Comparison of ENCODE assay signal across 9 mouse cellular contexts in the genomic region with DNA sequence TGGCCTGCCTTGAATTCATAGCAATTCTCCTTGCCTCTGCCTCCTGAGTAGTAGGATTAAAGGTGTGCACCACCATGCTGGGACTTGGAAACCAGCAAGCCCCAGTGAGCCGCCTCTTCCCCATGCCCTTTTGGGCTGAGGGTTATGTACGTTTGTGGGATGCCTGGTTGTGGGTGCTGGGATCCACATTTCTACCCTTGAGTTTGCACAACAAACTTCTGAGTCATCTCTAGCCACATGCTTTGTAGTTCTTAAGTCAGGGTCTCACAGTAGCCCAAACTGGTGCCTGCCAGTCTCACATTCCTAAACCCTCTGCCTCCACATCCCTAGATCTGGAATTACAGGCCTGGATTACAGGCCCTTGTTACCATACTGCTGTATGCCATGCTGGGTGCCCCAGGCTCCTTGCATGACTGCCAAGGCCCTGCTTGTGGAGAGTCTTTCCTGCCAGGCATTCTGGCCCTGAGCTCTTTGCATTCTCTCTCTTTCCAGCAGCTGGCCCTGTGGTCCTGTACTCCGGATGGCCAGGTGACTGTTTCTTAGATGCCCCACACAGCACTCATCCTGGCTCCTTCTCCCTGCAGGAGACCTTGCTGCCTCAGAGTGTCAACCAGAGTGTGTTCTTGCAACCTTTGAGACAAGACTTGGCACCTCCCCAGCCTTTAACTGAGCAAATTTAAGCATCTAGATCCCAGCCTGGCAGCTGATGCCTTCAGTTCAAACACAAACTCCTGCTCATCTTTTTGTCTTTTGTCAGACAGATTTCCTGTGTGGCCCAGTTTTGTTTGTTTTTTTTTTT. TPM values are rescaled to one million over a fixed set of nuclear protein-coding genes. Genes with fewer than 3 reads are reported as not detected.
A peak's percentile ranks its signal among the peaks of the same experiment; 100 is the strongest.
DNase-seq lines count a peak whose midpoint lies in the region; ATAC-seq and TF ChIP-seq lines count a peak whose summit lies in the region.
"Had no signal": no experiment of that assay in that cellular context is flagged by ENCODE, and none has a peak within 500 bp of the region (broad histone marks: within the 10 kb centered on the region; RNA-seq: fewer than 3 reads in every experiment).

No protein-coding gene starts in this region.

- H3K4me1 ChIP-seq in forebrain, embryonic 12.5 days, result no peaks in the 10 kb centered on the region
- H3K4me1 ChIP-seq in forebrain, embryonic 13.5 days, result no peaks in the 10 kb centered on the region
- 0 out of 2 replicates have a peak, but pooled peaks cover 4% of the 10 kb centered on the region for H3K4me1 ChIP-seq in limb, embryonic 15.5 days
- H3K4me1 ChIP-seq in limb, embryonic 10.5 days, result peaks cover 6% of the 10 kb centered on the region; the same call in 1 of the 2 replicates
- peaks cover 18% of the 10 kb centered on the region for H3K4me1 ChIP-seq in embryonic fibroblast, embryonic 13.5 days (ENCODE audit: control insufficient read depth, insufficient read depth, low read length)
- H3K4me1 ChIP-seq: limb, embryonic 13.5 days had no signal

- H3K27ac ChIP-seq in forebrain, embryonic 12.5 days, result no peak overlapping the region
- H3K27ac ChIP-seq in forebrain, embryonic 13.5 days, result no peak overlapping the region
- 0 out of 2 replicates have a peak overlapping the region, but pooled peaks have one; percentile 44 for H3K27ac ChIP-seq in limb, embryonic 15.5 days
- no peak overlapping the region for H3K27ac ChIP-seq in limb, embryonic 10.5 days
- 0 out of 2 replicates have a peak overlapping the region, but pooled peaks have one; percentile 1 for H3K27ac ChIP-seq in embryonic fibroblast, embryonic 13.5 days (ENCODE audit: insufficient read depth, low read length)
- H3K27ac ChIP-seq: limb, embryonic 13.5 days had no signal

- TF ChIP-seq CTCF in embryonic fibroblast, embryonic 13.5 days (IDR thresholded peaks at IDR 0.05; ENCODE audit: borderline replicate concordance, insufficient read depth, low read length), result no peak

- H3K9me3 ChIP-seq in forebrain, embryonic 12.5 days, result no peaks in the 10 kb centered on the region
- H3K9me3 ChIP-seq in forebrain, embryonic 13.5 days (replicated peaks), result no peaks in the 10 kb centered on the region
- H3K9me3 ChIP-seq in limb, embryonic 15.5 days, result no peaks in the 10 kb centered on the region
- no peaks in the 10 kb centered on the region for H3K9me3 ChIP-seq in limb, embryonic 10.5 days (replicated peaks)
- H3K9me3 ChIP-seq: limb, embryonic 13.5 days had no signal

- TF ChIP-seq POLR2A in embryonic fibroblast, embryonic 13.5 days (IDR thresholded peaks at IDR 0.05; ENCODE audit: low read depth, low read length), result no peak

- H3K36me3 ChIP-seq in forebrain, embryonic 12.5 days (replicated peaks), result peaks cover 32% of the 10 kb centered on the region
- H3K36me3 ChIP-seq in forebrain, embryonic 13.5 days (ENCODE audit: poor library complexity, severe bottlenecking), result peaks cover 49% of the 10 kb centered on the region
- H3K36me3 ChIP-seq in limb, embryonic 15.5 days, result peaks cover 51% of the 10 kb centered on the region
- H3K36me3 ChIP-seq in limb, embryonic 10.5 days, result peaks cover 60% of the 10 kb centered on the region

- H3K4me2 ChIP-seq in forebrain, embryonic 12.5 days, result no peak overlapping the region
- no peak overlapping the region for H3K4me2 ChIP-seq in forebrain, embryonic 13.5 days
- H3K4me2 ChIP-seq in limb, embryonic 15.5 days, result no peak overlapping the region
- H3K4me2 ChIP-seq: limb, embryonic 13.5 days had no signal

- no peak for DNase-seq in limb, embryonic 10.5 days (ENCODE audit: low spot score)
- peak; percentile 7 for DNase-seq in adipocyte (ENCODE audit: low spot score)
- DNase-seq in right cerebral cortex, adult 18-20 months, result no peak
- no peak for DNase-seq in spleen, postnatal 14 days (ENCODE audit: low spot score in 2 of 2)

- peak overlapping the region; percentile 7; the same call in 1 of the 2 replicates for H3K9ac ChIP-seq in forebrain, embryonic 12.5 days
- no peak overlapping the region for H3K9ac ChIP-seq in forebrain, embryonic 13.5 days
- H3K9ac ChIP-seq in limb, embryonic 15.5 days, result 0 out of 2 replicates have a peak overlapping the region, but pooled peaks have one; percentile 10

- WGBS in forebrain, embryonic 12.5 days, result 92% methylated on average over 3 of the region's 3 CpGs
- 87% methylated on average over 3 of the region's 3 CpGs for WGBS in forebrain, embryonic 13.5 days
- 80% methylated on average over 3 of the region's 3 CpGs for WGBS in limb, embryonic 15.5 days
- 93% methylated on average over 3 of the region's 3 CpGs for WGBS in limb, embryonic 10.5 days

- H3K4me3 ChIP-seq in forebrain, embryonic 12.5 days (replicated peaks), result no peak overlapping the region
- H3K4me3 ChIP-seq in forebrain, embryonic 13.5 days, result no peak overlapping the region
- no peak overlapping the region for H3K4me3 ChIP-seq in limb, embryonic 15.5 days
- H3K4me3 ChIP-seq in limb, embryonic 10.5 days, result no peak overlapping the region
- H3K4me3 ChIP-seq in embryonic fibroblast, embryonic 13.5 days (ENCODE audit: insufficient read depth, low read length), result no peak overlapping the region
- H3K4me3 ChIP-seq: limb, embryonic 13.5 days had no signal

- ATAC-seq in forebrain, embryonic 12.5 days (ENCODE audit: low FRiP score), result no peak
- no peak for ATAC-seq in forebrain, embryonic 13.5 days
- ATAC-seq in limb, embryonic 15.5 days (ENCODE audit: insufficient number of reproducible peaks, low FRiP score, low TSS enrichment, low read depth), result no peak

- H3K27me3 ChIP-seq in forebrain, embryonic 12.5 days, result no peaks in the 10 kb centered on the region
- no peaks in the 10 kb centered on the region for H3K27me3 ChIP-seq in forebrain, embryonic 13.5 days
- no peaks in the 10 kb centered on the region for H3K27me3 ChIP-seq in limb, embryonic 15.5 days
- no peaks in the 10 kb centered on the region for H3K27me3 ChIP-seq in limb, embryonic 10.5 days (ENCODE audit: low read depth, poor library complexity, severe bottlenecking)
- H3K27me3 ChIP-seq: limb, embryonic 13.5 days had no signal

RNA-seq across cellular contexts. Expression of gene Dnm2, which starts 39.3 kb away (rescaled TPM):
- 73.8 and 78.4 TPM in 2 replicates for polyA plus RNA-seq in forebrain, embryonic 12.5 days (2016; fragmentation: Nextera tagmentation; extraction: Ambion mirVana)
- polyA plus RNA-seq in forebrain, embryonic 13.5 days (2015; fragmentation: Nextera tagmentation; extraction: Ambion mirVana), result 71.8 and 72.4 TPM in 2 replicates
- 76.1 and 84.4 TPM in 2 replicates for polyA plus RNA-seq in limb, embryonic 15.5 days (2015; fragmentation: Nextera tagmentation; extraction: Ambion mirVana)
- polyA plus RNA-seq in limb, embryonic 10.5 days (2016; fragmentation: Nextera tagmentation; extraction: Ambion mirVana), result 71.7 and 79.7 TPM in 2 replicates
- polyA plus RNA-seq in embryonic fibroblast, embryonic 13.5 days (2011; ENCODE audit: insufficient read length, low read depth, missing spikeins), result 77.2 and 93.4 TPM in 2 replicates

RNA-seq across cellular contexts. Expression of gene Tmed1, which starts 46.1 kb away (rescaled TPM):
- 68.0 and 68.2 TPM in 2 replicates for polyA plus RNA-seq in forebrain, embryonic 12.5 days (2016; fragmentation: Nextera tagmentation; extraction: Ambion mirVana)
- polyA plus RNA-seq in forebrain, embryonic 13.5 days (2015; fragmentation: Nextera tagmentation; extraction: Ambion mirVana), result 59.2 and 69.3 TPM in 2 replicates
- polyA plus RNA-seq in limb, embryonic 15.5 days (2015; fragmentation: Nextera tagmentation; extraction: Ambion mirVana), result 123 and 132 TPM in 2 replicates
- 130 and 137 TPM in 2 replicates for polyA plus RNA-seq in limb, embryonic 10.5 days (2016; fragmentation: Nextera tagmentation; extraction: Ambion mirVana)
- 29.6 and 32.1 TPM in 2 replicates for polyA plus RNA-seq in embryonic fibroblast, embryonic 13.5 days (2011; ENCODE audit: insufficient read length, low read depth, missing spikeins)

RNA-seq across cellular contexts. Expression of gene Qtrt1, which starts 52.3 kb away (rescaled TPM):
- 43.5 and 50.8 TPM in 2 replicates for polyA plus RNA-seq in forebrain, embryonic 12.5 days (2016; fragmentation: Nextera tagmentation; extraction: Ambion mirVana)
- polyA plus RNA-seq in forebrain, embryonic 13.5 days (2015; fragmentation: Nextera tagmentation; extraction: Ambion mirVana), result 46.9 and 55.9 TPM in 2 replicates
- polyA plus RNA-seq in limb, embryonic 15.5 days (2015; fragmentation: Nextera tagmentation; extraction: Ambion mirVana), result 42.3 and 45.0 TPM in 2 replicates
- polyA plus RNA-seq in limb, embryonic 10.5 days (2016; fragmentation: Nextera tagmentation; extraction: Ambion mirVana), result 66.2 and 79.0 TPM in 2 replicates
- polyA plus RNA-seq in embryonic fibroblast, embryonic 13.5 days (2011; ENCODE audit: insufficient read length, low read depth, missing spikeins), result 30.0 and 35.8 TPM in 2 replicates

Comparison
In these comparisons a context has a peak if more than half of its experiments do, and no peak if none do; other contexts are left out.
1. H3K27ac ChIP-seq: peak in limb, embryonic 15.5 days (single experiment) and embryonic fibroblast, embryonic 13.5 days (single experiment); none in forebrain, embryonic 12.5 days (single experiment), forebrain, embryonic 13.5 days (single experiment) and limb, embryonic 10.5 days (single experiment).